Mouse (Mus musculus): ENCODE data around the gene Nfkb1. TPM values are rescaled to one million over a fixed set of nuclear protein-coding genes. Genes with fewer than 3 reads are reported as not detected.
A peak's percentile ranks its signal among the peaks of the same experiment; 100 is the strongest.

The Nfkb1 gene
- polyA plus RNA-seq, 1 experiment from 2014 or later = 13.7 TPM

GRCm38 (mm10) chr3:135675480-135675879, 15.9 kb downstream of the Nfkb1 start:
- peak overlapping the region; percentile 44 for H3K4me2 ChIP-seq (ENCODE audit: low read depth, low read length)
- H3K4me3 ChIP-seq (ENCODE audit: low read length) = peak overlapping the region; percentile 18
- H3K9ac ChIP-seq (ENCODE audit: low read depth, low read length) = no peak overlapping the region
- ATAC-seq = peak; percentile 89
- 63% methylated on average over 5 of the region's 5 CpGs for WGBS
- H3K4me1 ChIP-seq (ENCODE audit: control insufficient read depth, insufficient read depth, low read length) = peaks cover 31% of the 10 kb centered on the region
- peak overlapping the region; percentile 49 for H3K27ac ChIP-seq (ENCODE audit: low read length)
- H3K9me3 ChIP-seq (ENCODE audit: control insufficient read depth, low read length) = no peaks in the 10 kb centered on the region
- H3K27me3 ChIP-seq (replicated peaks; ENCODE audit: control insufficient read depth, insufficient read depth, low read length) = no peaks in the 10 kb centered on the region
- no peaks in the 10 kb centered on the region for H3K36me3 ChIP-seq (ENCODE audit: control insufficient read depth, insufficient read depth, low read length)

DNA sequence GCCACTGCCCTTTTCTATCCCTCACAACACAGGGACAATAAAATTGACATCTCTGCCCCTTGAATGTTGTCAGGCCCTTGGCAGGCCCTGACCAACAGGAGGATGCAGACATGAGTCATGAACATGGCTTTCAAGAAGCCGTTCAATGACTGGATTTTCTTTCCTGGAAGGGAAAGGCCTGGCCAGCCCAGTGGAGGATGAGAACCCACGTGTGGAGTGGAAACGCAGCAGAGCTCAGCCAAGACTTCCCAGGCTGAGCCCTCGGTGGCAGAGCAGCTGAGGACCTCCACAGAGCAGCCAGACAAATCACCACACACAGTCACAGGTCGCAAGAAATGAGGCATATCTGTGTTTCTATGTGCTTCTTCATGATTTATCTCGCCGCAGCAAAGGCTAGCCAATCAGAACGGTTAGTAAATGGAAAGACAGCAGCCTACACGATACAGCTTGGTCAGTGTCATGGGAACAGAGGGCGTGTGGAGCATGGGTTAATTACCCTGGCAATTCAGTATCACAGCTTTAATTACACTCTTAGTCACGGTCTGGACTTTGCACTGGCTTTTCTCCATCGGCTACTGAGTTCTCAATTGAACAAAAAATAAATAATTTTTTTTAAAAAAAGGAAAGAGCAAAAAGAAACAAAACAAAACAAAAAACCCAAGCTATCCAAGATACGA, 16.5 kb downstream of the Nfkb1 start:
- Histone ChIP-seq H3K36me3 (ENCODE audit: control insufficient read depth, insufficient read depth, low read length) (no peaks in the 10 kb centered on the region), H3K9ac (ENCODE audit: low read depth, low read length) (peak overlapping the region; percentile 54), H3K4me3 (ENCODE audit: low read length) (peak overlapping the region; percentile 28), H3K9me3 (ENCODE audit: control insufficient read depth, low read length) (no peaks in the 10 kb centered on the region), H3K4me1 (ENCODE audit: control insufficient read depth, insufficient read depth, low read length) (peaks cover 30% of the 10 kb centered on the region), H3K27me3 (replicated peaks; ENCODE audit: control insufficient read depth, insufficient read depth, low read length) (no peaks in the 10 kb centered on the region), H3K27ac (ENCODE audit: low read length) (peak overlapping the region; percentile 95), H3K4me2 (ENCODE audit: low read depth, low read length) (peak overlapping the region; percentile 53)
- WGBS = 40% methylated on average over 13 of the region's 13 CpGs
- peak; percentile 95 for ATAC-seq

- H3K27ac ChIP-seq (ENCODE audit: low read length) = peak overlapping the region; percentile 47; the same call in 1 of the 2 replicates
- peaks cover 30% of the 10 kb centered on the region for H3K4me1 ChIP-seq (ENCODE audit: control insufficient read depth, insufficient read depth, low read length)
- no peaks in the 10 kb centered on the region for H3K36me3 ChIP-seq (ENCODE audit: control insufficient read depth, insufficient read depth, low read length)
- no peak overlapping the region for H3K4me2 ChIP-seq (ENCODE audit: low read depth, low read length)
- H3K4me3 ChIP-seq (ENCODE audit: low read length) = no peak overlapping the region
- 46% methylated on average over 7 of the region's 7 CpGs for WGBS
- H3K27me3 ChIP-seq (replicated peaks; ENCODE audit: control insufficient read depth, insufficient read depth, low read length) = no peaks in the 10 kb centered on the region
- no peak overlapping the region for H3K9ac ChIP-seq (ENCODE audit: low read depth, low read length)
- no peaks in the 10 kb centered on the region for H3K9me3 ChIP-seq (ENCODE audit: control insufficient read depth, low read length)
- no peak for ATAC-seq
Measured at GRCm38 (mm10) chr3:135673695-135674094, 17.7 kb downstream of the Nfkb1 start.

DNA sequence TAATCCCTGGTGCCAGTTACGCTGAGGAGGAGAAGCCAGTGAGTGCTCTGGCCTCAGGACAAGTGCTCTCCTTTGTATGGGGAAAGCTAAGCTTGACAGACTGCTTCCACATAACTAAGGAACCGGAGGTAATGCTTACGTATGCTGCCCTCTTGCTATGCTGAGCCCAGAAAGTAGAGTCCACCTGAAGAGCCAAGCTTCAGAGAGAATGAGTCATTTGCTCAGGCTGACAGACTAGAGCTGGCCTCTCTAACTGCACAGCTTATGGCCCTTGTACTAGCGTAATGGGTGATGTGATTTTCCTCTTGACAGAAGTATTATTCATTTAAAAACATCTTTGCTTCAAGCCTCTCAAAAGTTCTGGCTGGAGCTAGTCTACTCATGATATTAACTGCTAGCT, 18.3 kb downstream of the Nfkb1 start:
- Histone ChIP-seq H3K27me3 (replicated peaks; ENCODE audit: control insufficient read depth, insufficient read depth, low read length) (no peaks in the 10 kb centered on the region), H3K4me3 (ENCODE audit: low read length) (no peak overlapping the region), H3K9ac (ENCODE audit: low read depth, low read length) (no peak overlapping the region), H3K9me3 (ENCODE audit: control insufficient read depth, low read length) (no peaks in the 10 kb centered on the region), H3K27ac (ENCODE audit: low read length) (peak overlapping the region; percentile 44; the same call in 1 of the 2 replicates), H3K4me2 (ENCODE audit: low read depth, low read length) (no peak overlapping the region), H3K36me3 (ENCODE audit: control insufficient read depth, insufficient read depth, low read length) (no peaks in the 10 kb centered on the region), H3K4me1 (ENCODE audit: control insufficient read depth, insufficient read depth, low read length) (peaks cover 28% of the 10 kb centered on the region)
- no peak for ATAC-seq
- 73% methylated on average over 4 of the region's 4 CpGs for WGBS

- H3K9me3 ChIP-seq (ENCODE audit: control insufficient read depth, low read length) = no peaks in the 10 kb centered on the region
- 65% methylated on average over 5 of the region's 5 CpGs for WGBS
- no peaks in the 10 kb centered on the region for H3K27me3 ChIP-seq (replicated peaks; ENCODE audit: control insufficient read depth, insufficient read depth, low read length)
- no peak overlapping the region for H3K4me3 ChIP-seq (ENCODE audit: low read length)
- H3K4me1 ChIP-seq (ENCODE audit: control insufficient read depth, insufficient read depth, low read length) = peaks cover 28% of the 10 kb centered on the region
- no peak overlapping the region for H3K9ac ChIP-seq (ENCODE audit: low read depth, low read length)
- ATAC-seq = no peak
- no peak overlapping the region for H3K4me2 ChIP-seq (ENCODE audit: low read depth, low read length)
- no peaks in the 10 kb centered on the region for H3K36me3 ChIP-seq (ENCODE audit: control insufficient read depth, insufficient read depth, low read length)
- no peak overlapping the region for H3K27ac ChIP-seq (ENCODE audit: low read length)
Measured at GRCm38 (mm10) chr3:135672135-135672534, 19.2 kb downstream of the Nfkb1 start.

GRCm38 (mm10) chr3:135670869-135671268, 20.5 kb downstream of the Nfkb1 start:
- Histone ChIP-seq H3K36me3 (ENCODE audit: control insufficient read depth, insufficient read depth, low read length) (no peaks in the 10 kb centered on the region), H3K4me2 (ENCODE audit: low read depth, low read length) (no peak overlapping the region), H3K27ac (ENCODE audit: low read length) (no peak overlapping the region), H3K4me1 (ENCODE audit: control insufficient read depth, insufficient read depth, low read length) (peaks cover 25% of the 10 kb centered on the region), H3K9me3 (ENCODE audit: control insufficient read depth, low read length) (no peaks in the 10 kb centered on the region), H3K27me3 (replicated peaks; ENCODE audit: control insufficient read depth, insufficient read depth, low read length) (no peaks in the 10 kb centered on the region), H3K4me3 (ENCODE audit: low read length) (no peak overlapping the region), H3K9ac (ENCODE audit: low read depth, low read length) (no peak overlapping the region)
- WGBS = 74% methylated on average over 4 of the region's 4 CpGs
- ATAC-seq = no peak

DNA sequence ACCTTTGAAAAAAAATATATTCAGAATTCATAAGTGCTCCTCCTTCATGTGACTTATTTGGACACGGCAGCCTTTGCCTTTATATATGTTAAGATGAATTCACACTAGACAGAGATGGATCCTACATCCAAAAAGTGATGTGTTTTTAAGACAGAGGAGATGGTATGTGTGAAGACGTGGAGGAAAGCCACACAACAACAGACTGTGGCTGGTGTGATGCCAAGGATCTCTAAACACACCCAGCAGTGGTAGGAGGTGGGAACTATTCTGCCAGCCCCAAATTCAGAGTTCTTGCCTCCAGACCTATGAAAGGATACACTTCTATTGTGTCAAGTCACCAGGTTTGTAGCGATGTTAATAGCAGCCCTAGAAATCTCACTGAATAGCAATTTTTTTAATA, 24.3 kb downstream of the Nfkb1 start:
- 89% methylated on average over 3 of the region's 3 CpGs for WGBS
- ATAC-seq = no peak
- H3K27me3 ChIP-seq (replicated peaks; ENCODE audit: control insufficient read depth, insufficient read depth, low read length) = no peaks in the 10 kb centered on the region
- no peaks in the 10 kb centered on the region for H3K9me3 ChIP-seq (ENCODE audit: control insufficient read depth, low read length)
- H3K36me3 ChIP-seq (ENCODE audit: control insufficient read depth, insufficient read depth, low read length) = 0 out of 2 replicates have a peak, but pooled peaks cover 2% of the 10 kb centered on the region
- 0 out of 2 replicates have a peak, but pooled peaks cover 5% of the 10 kb centered on the region for H3K4me1 ChIP-seq (ENCODE audit: control insufficient read depth, insufficient read depth, low read length)
- H3K27ac ChIP-seq (ENCODE audit: low read length) = no peak overlapping the region
- H3K4me2 ChIP-seq (ENCODE audit: low read depth, low read length) = no peak overlapping the region
- H3K9ac ChIP-seq (ENCODE audit: low read depth, low read length) = no peak overlapping the region
- H3K4me3 ChIP-seq (ENCODE audit: low read length) = no peak overlapping the region

DNA sequence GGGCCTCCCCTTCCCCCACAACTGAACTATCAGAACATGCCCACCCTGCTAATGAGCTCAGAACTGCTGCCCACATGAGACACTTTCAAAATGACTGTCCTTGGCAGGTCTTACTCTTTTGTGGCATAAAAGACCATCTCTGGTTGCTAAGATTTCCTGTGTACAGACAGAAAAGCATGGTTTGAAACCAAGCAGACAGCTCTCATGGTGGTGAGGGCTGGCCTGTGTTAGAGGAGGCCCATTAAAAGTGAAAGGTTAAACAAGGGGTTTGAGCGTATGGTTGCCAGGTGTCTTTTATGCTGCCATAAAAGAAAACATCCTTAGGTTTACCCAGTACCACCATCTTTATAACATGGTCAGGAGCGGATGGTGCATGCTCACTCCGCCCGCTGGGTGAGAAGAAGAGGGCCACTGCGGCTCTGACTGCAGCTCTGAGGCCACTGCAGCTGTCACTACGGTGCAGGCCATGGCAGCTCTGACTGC, 25.5 kb downstream of the Nfkb1 start:
- Histone ChIP-seq H3K9me3 (ENCODE audit: control insufficient read depth, low read length) (no peaks in the 10 kb centered on the region), H3K4me3 (ENCODE audit: low read length) (no peak overlapping the region), H3K9ac (ENCODE audit: low read depth, low read length) (no peak overlapping the region), H3K36me3 (ENCODE audit: control insufficient read depth, insufficient read depth, low read length) (0 out of 2 replicates have a peak, but pooled peaks cover 2% of the 10 kb centered on the region), H3K27me3 (replicated peaks; ENCODE audit: control insufficient read depth, insufficient read depth, low read length) (no peaks in the 10 kb centered on the region), H3K27ac (ENCODE audit: low read length) (no peak overlapping the region), H3K4me2 (ENCODE audit: low read depth, low read length) (no peak overlapping the region), H3K4me1 (ENCODE audit: control insufficient read depth, insufficient read depth, low read length) (no peaks in the 10 kb centered on the region)
- ATAC-seq = no peak
- WGBS = 66% methylated on average over 6 of the region's 6 CpGs

- 91% methylated on average over 15 of the region's 15 CpGs for WGBS
- Histone ChIP-seq H3K27ac (ENCODE audit: low read length) (no peak overlapping the region), H3K4me2 (ENCODE audit: low read depth, low read length) (no peak overlapping the region), H3K27me3 (replicated peaks; ENCODE audit: control insufficient read depth, insufficient read depth, low read length) (no peaks in the 10 kb centered on the region), H3K4me3 (ENCODE audit: low read length) (no peak overlapping the region), H3K9ac (ENCODE audit: low read depth, low read length) (no peak overlapping the region), H3K9me3 (ENCODE audit: control insufficient read depth, low read length) (no peaks in the 10 kb centered on the region), H3K4me1 (ENCODE audit: control insufficient read depth, insufficient read depth, low read length) (no peaks in the 10 kb centered on the region), H3K36me3 (ENCODE audit: control insufficient read depth, insufficient read depth, low read length) (peaks cover 2% of the 10 kb centered on the region; the same call in 1 of the 2 replicates)
- no peak for ATAC-seq
Measured at GRCm38 (mm10) chr3:135662139-135662864, 29.0 kb downstream of the Nfkb1 start.

Data from intestine, embryonic 16.5 days (tissue).